Mouse (Mus musculus) thymus, adult 2 months (tissue): Measurements from ENCODE around the gene Nrcam. TPM values are rescaled to one million over a fixed set of nuclear protein-coding genes. Genes with fewer than 3 reads are reported as not detected.

ENCODE experiments used
- DNase-seq: peaks from one replicate; pipeline ENCODE4 v3.0.0; 2021
- H3K27ac ChIP-seq: fragments of 200-500 bp; 2 replicates; pipeline ENCODE4 v1.5.1; 2012; ENCODE audit warnings: low read length, control low read depth; ENCODE audit not compliant: control insufficient read depth, insufficient read depth
- H3K27me3 ChIP-seq: fragments of 200-500 bp; 2 replicates; pipeline ENCODE4 v1.6.1; 2012; ENCODE audit warnings: mild to moderate bottlenecking, low read length, moderate library complexity, mixed read lengths; ENCODE audit not compliant: control insufficient read depth, insufficient read depth
- H3K36me3 ChIP-seq: fragments of 200-500 bp; 2 replicates; pipeline ENCODE4 v1.6.1; 2012; ENCODE audit warnings: mild to moderate bottlenecking, low read length, moderate library complexity; ENCODE audit not compliant: control insufficient read depth, insufficient read depth
- H3K4me1 ChIP-seq: fragments of 200-500 bp; replicated peaks from 2 replicates; pipeline ENCODE4 v1.6.1; 2012; ENCODE audit warnings: low read length; ENCODE audit not compliant: control insufficient read depth, insufficient read depth
- H3K4me3 ChIP-seq: fragments of 200-500 bp; 2 replicates; pipeline ENCODE4 v1.5.1; 2012; ENCODE audit warnings: mild to moderate bottlenecking, low read length, control low read depth, moderate library complexity; ENCODE audit not compliant: control insufficient read depth, insufficient read depth
- CTCF ChIP-seq: fragments of 200-500 bp; IDR thresholded peaks from 2 replicates; pipeline ENCODE4 v1.5.1; 2012; ENCODE audit warnings: mild to moderate bottlenecking, control low read depth, low read length, moderate library complexity, borderline replicate concordance; ENCODE audit not compliant: control insufficient read depth, poor library complexity, insufficient read depth; ENCODE audit errors: extremely low read depth
- POLR2A ChIP-seq: fragments of 200-500 bp; IDR thresholded peaks from 2 replicates; pipeline ENCODE4 v1.6.1; 2012; ENCODE audit warnings: mild to moderate bottlenecking, low read length, control low read depth, moderate library complexity; ENCODE audit not compliant: control insufficient read depth, poor library complexity, insufficient read depth; ENCODE audit errors: extremely low read depth
- WGBS: fragments of 180-500 bp; shearing (Covaris S2); methylation state at CpG from one replicate; pipeline ENCODE4 v1.1.7; 2018; 5-methylcytosine and 5-hydroxymethylcytosine counted together
- polyA plus RNA-seq: library from polyadenylated mRNA; depleted of rRNA; stranded (reverse); fragments of >200 nt; gene quantifications from 2 replicates; pipeline ENCODE4 v1.2.3, GENCODE M21; 2012

Nrcam gene
- polyA plus RNA-seq, 1 experiment = 0.97 TPM

- H3K4me3 ChIP-seq = no peak overlapping the region
- H3K36me3 ChIP-seq = no peaks in the 10 kb centered on the region
- no peak for DNase-seq
- no peak overlapping the region for H3K27ac ChIP-seq
- WGBS = 15% methylated on average over 6 of the region's 6 CpGs
- H3K4me1 ChIP-seq = no peaks in the 10 kb centered on the region
- TF ChIP-seq POLR2A (no peak), CTCF (no peak)
- no peaks in the 10 kb centered on the region for H3K27me3 ChIP-seq
These were observed 96.4 kb downstream of the Nrcam start for GRCm38 (mm10) chr12:44425040-44425439.

GRCm38 (mm10) chr12:44430335-44430734 lies 101.7 kb downstream of the Nrcam start:
- Histone ChIP-seq H3K4me3 (no peak overlapping the region), H3K36me3 (no peaks in the 10 kb centered on the region), H3K4me1 (no peaks in the 10 kb centered on the region), H3K27ac (no peak overlapping the region), H3K27me3 (no peaks in the 10 kb centered on the region)
- 91% methylated on average over 6 of the region's 6 CpGs for WGBS
- DNase-seq = no peak
- no peak for TF ChIP-seq POLR2A
- TF ChIP-seq CTCF = no peak

GRCm38 (mm10) chr12:44430996-44431395 lies 102.3 kb downstream of the Nrcam start:
- H3K4me3 ChIP-seq = no peak overlapping the region
- H3K27ac ChIP-seq = no peak overlapping the region
- no peak for DNase-seq
- no peak for TF ChIP-seq POLR2A
- TF ChIP-seq CTCF = no peak
- no peaks in the 10 kb centered on the region for H3K4me1 ChIP-seq
- no peaks in the 10 kb centered on the region for H3K27me3 ChIP-seq
- no peaks in the 10 kb centered on the region for H3K36me3 ChIP-seq
- 58% methylated on average over 7 of the region's 7 CpGs for WGBS

GRCm38 (mm10) chr12:44432727-44433126 lies 104.0 kb downstream of the Nrcam start:
- H3K4me1 ChIP-seq = no peaks in the 10 kb centered on the region
- H3K4me3 ChIP-seq = no peak overlapping the region
- DNase-seq = no peak
- no peak for TF ChIP-seq POLR2A
- TF ChIP-seq CTCF = no peak
- 94% methylated on average over 3 of the region's 3 CpGs for WGBS
- H3K27ac ChIP-seq = no peak overlapping the region
- H3K36me3 ChIP-seq = no peaks in the 10 kb centered on the region
- no peaks in the 10 kb centered on the region for H3K27me3 ChIP-seq

- no peak overlapping the region for H3K4me3 ChIP-seq
- no peaks in the 10 kb centered on the region for H3K27me3 ChIP-seq
- TF ChIP-seq POLR2A (no peak), CTCF (no peak)
- DNase-seq = no peak
- WGBS = 93% methylated on average over 13 of the region's 13 CpGs
- H3K4me1 ChIP-seq = 0 out of 2 replicates have a peak, but pooled peaks cover 6% of the 10 kb centered on the region
- no peaks in the 10 kb centered on the region for H3K36me3 ChIP-seq
- no peak overlapping the region for H3K27ac ChIP-seq
These were observed 108.6 kb downstream of the Nrcam start for GRCm38 (mm10) chr12:44437046-44437827.

GRCm38 (mm10) chr12:44438884-44439283 lies 110.2 kb downstream of the Nrcam start:
- TF ChIP-seq POLR2A (no peak), CTCF (no peak)
- Histone ChIP-seq H3K27me3 (no peaks in the 10 kb centered on the region), H3K36me3 (no peaks in the 10 kb centered on the region), H3K4me1 (0 out of 2 replicates have a peak, but pooled peaks cover 6% of the 10 kb centered on the region), H3K4me3 (no peak overlapping the region), H3K27ac (no peak overlapping the region)
- DNase-seq = no peak
- WGBS = 8% methylated on average over 8 of the region's 8 CpGs
